Mouse (Mus musculus): Measurements from ENCODE around the gene Rps26. TPM values are rescaled to one million over a fixed set of nuclear protein-coding genes. Genes with fewer than 3 reads are reported as not detected.
"Not testable (repeated sequence)": the region's sequence is repeated elsewhere in the genome, so short reads cannot be mapped to it uniquely, and the experiment has no call there.

Rps26 gene
- polyA plus RNA-seq, 1 experiment from 2014 or later, result 629 TPM

DNA sequence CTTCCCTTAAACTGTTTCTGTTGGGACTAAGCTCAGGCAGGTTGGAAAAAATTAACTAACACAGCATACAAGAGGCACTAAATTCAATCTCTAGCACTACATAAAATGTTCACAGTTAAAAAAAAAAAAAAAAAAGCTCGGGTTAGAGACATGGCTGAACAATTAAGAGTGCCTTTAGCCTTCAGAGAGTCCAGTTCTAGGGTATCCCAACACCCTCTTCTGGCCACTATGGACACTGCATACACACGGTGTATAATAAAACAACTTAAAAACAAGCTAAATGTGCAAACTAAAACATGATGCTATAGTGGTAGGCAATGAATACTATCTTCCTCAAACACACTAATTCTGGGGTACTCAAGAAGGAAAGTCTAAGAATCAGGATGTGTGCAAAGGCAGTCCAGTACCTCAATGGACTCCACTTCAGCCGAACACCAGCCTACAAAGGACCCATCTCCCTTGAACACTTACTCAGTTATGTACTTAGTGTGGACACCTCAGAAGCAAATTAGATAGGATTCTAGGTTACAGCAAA is 4.5 kb downstream of the Rps26 start:
- H3K9me3 ChIP-seq (ENCODE audit: control insufficient read depth, low read length), result no peaks in the 10 kb centered on the region
- no peak for ATAC-seq (replicated peaks; ENCODE audit: low FRiP score)
- H3K4me2 ChIP-seq (ENCODE audit: low read depth, low read length, severe bottlenecking), result no peak overlapping the region
- no peaks in the 10 kb centered on the region for H3K27me3 ChIP-seq (ENCODE audit: control insufficient read depth, insufficient read depth, low read length)
- no peak overlapping the region for H3K4me3 ChIP-seq (ENCODE audit: low read depth, low read length)
- H3K9ac ChIP-seq (ENCODE audit: low read length), result no peak overlapping the region
- H3K4me1 ChIP-seq (replicated peaks; ENCODE audit: control insufficient read depth, insufficient read depth, low read length), result peaks cover 3% of the 10 kb centered on the region; the same call in 1 of the 2 replicates
- H3K27ac ChIP-seq (ENCODE audit: low read depth, low read length), result no peak overlapping the region
- peaks cover 17% of the 10 kb centered on the region for H3K36me3 ChIP-seq (ENCODE audit: control insufficient read depth, insufficient read depth, low read length)
- 76% methylated on average over 3 of the region's 3 CpGs for WGBS
- no peak for DNase-seq (ENCODE audit: low spot score)

DNA sequence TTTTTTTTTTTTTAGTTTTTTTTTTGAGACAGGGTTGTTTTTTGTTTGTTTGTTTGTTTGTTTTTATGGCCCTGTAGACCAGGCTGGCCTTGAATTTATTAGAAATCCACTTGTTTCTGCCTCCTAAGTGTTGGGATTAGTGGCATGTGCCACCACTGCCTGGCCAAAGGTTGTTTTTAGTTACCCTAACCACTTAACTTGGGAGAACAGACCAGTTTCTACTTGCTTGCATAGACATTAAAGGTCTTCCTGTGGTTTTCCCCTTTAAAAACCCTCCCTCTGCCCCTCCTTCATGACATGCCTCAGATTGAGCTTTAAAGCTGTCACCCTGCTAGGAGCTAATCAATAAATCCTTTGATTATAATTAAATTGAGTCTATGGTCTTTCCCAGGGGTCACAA is 6.3 kb downstream of the Rps26 start:
- Histone ChIP-seq H3K9ac (ENCODE audit: low read length) (no peak overlapping the region), H3K4me1 (replicated peaks; ENCODE audit: control insufficient read depth, insufficient read depth, low read length) (no peaks in the 10 kb centered on the region; the same call in 1 of the 2 replicates), H3K27me3 (ENCODE audit: control insufficient read depth, insufficient read depth, low read length) (no peaks in the 10 kb centered on the region), H3K4me2 (ENCODE audit: low read depth, low read length, severe bottlenecking) (no peak overlapping the region), H3K4me3 (ENCODE audit: low read depth, low read length) (no peak overlapping the region), H3K36me3 (ENCODE audit: control insufficient read depth, insufficient read depth, low read length) (peaks cover 17% of the 10 kb centered on the region), H3K9me3 (ENCODE audit: control insufficient read depth, low read length) (no peaks in the 10 kb centered on the region), H3K27ac (ENCODE audit: low read depth, low read length) (no peak overlapping the region)
- ATAC-seq (replicated peaks; ENCODE audit: low FRiP score), result no peak
- DNase-seq (ENCODE audit: low spot score), result no peak

DNA sequence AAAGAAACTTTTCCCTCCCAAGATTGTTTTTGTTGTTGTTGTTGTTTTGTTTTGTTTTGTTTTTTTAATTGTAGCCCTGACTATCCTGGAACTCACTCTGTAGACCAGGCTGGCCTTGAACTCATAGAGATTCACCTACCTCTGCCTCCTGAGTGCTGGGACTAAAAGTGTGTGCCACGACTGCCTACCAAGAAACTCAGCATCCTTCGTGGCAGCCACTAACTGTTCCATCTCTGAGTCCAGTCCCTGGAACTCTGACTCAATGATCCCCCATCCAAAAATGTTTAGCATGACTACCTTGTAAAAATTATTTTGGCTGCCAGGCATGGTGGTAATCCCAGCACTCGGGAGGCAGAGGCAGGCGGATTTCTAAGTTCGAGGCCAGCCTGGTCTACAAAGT is 7.4 kb downstream of the Rps26 start:
- WGBS, result 92% methylated on average over 5 of the region's 5 CpGs
- not testable (repeated sequence) for H3K4me1 ChIP-seq (replicated peaks; ENCODE audit: control insufficient read depth, insufficient read depth, low read length); H3K4me2 ChIP-seq (ENCODE audit: low read depth, low read length, severe bottlenecking); DNase-seq (ENCODE audit: low spot score); H3K27me3 ChIP-seq (ENCODE audit: control insufficient read depth, insufficient read depth, low read length); H3K27ac ChIP-seq (ENCODE audit: low read depth, low read length); H3K9me3 ChIP-seq (ENCODE audit: control insufficient read depth, low read length); H3K36me3 ChIP-seq (ENCODE audit: control insufficient read depth, insufficient read depth, low read length); H3K4me3 ChIP-seq (ENCODE audit: low read depth, low read length); H3K9ac ChIP-seq (ENCODE audit: low read length); ATAC-seq (replicated peaks; ENCODE audit: low FRiP score)

DNA sequence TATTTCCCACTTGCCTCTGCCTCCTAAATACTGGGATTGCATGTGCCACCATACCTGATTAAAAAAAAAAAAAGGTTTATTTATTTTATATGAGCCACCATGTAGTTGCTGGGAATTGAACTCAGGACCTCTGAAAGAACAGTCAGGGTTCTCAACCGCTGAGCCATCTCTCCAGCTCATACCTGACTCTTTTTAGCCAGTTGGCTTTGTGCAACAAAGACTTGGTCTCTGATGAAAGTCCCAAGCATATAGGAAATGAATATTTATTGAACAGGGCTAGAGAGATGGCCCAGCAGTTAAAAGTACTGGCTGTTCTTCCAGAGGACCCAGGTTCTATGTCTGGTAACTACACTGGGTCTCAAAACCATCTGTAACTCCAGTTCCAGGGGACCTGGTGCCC is 8.0 kb downstream of the Rps26 start:
- Histone ChIP-seq H3K4me3 (ENCODE audit: low read depth, low read length) (no peak overlapping the region), H3K27me3 (ENCODE audit: control insufficient read depth, insufficient read depth, low read length) (no peaks in the 10 kb centered on the region), H3K27ac (ENCODE audit: low read depth, low read length) (no peak overlapping the region), H3K4me2 (ENCODE audit: low read depth, low read length, severe bottlenecking) (no peak overlapping the region), H3K36me3 (ENCODE audit: control insufficient read depth, insufficient read depth, low read length) (peaks cover 3% of the 10 kb centered on the region; the same call in 1 of the 2 replicates), H3K9ac (ENCODE audit: low read length) (no peak overlapping the region), H3K9me3 (ENCODE audit: control insufficient read depth, low read length) (no peaks in the 10 kb centered on the region), H3K4me1 (replicated peaks; ENCODE audit: control insufficient read depth, insufficient read depth, low read length) (no peaks in the 10 kb centered on the region)
- no peak for DNase-seq (ENCODE audit: low spot score)
- 93% methylated on average over 1 of the region's 1 CpGs for WGBS
- no peak for ATAC-seq (replicated peaks; ENCODE audit: low FRiP score)

DNA sequence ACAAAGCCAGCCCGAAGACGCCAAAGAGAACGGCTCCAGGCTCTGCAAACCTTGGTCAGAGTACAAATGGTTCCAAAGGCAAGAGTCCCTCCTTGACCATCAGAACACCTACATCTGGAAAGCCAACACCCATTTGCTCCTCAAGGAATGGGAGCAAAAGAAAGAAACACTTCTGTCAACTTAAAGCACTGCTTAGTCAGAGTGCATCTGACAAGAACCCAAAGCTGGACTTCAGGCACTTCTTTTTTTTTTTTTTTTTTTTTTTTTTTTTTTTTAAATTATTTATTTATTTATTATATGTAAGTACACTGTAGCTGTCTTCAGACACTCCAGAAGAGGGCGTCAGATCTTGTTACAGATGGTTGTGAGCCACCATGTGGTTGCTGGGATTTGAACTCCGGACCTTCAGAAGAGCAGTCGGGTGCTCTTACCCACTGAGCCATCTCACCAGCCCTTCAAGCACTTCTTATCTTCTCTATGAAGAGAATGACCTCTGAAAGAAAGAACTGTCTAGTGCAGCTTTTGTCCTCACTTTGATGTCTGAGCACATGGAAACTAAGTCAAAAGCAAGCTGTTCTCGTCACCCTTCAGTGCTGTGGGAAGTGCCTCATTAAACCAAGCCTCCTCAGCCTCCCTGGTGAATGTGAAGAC is 10.6 kb downstream of the Rps26 start:
- not testable (repeated sequence) for H3K27me3 ChIP-seq (ENCODE audit: control insufficient read depth, insufficient read depth, low read length); H3K9me3 ChIP-seq (ENCODE audit: control insufficient read depth, low read length); H3K4me3 ChIP-seq (ENCODE audit: low read depth, low read length); H3K27ac ChIP-seq (ENCODE audit: low read depth, low read length); H3K4me1 ChIP-seq (replicated peaks; ENCODE audit: control insufficient read depth, insufficient read depth, low read length); H3K9ac ChIP-seq (ENCODE audit: low read length); ATAC-seq (replicated peaks; ENCODE audit: low FRiP score); DNase-seq (ENCODE audit: low spot score); H3K36me3 ChIP-seq (ENCODE audit: control insufficient read depth, insufficient read depth, low read length); H3K4me2 ChIP-seq (ENCODE audit: low read depth, low read length, severe bottlenecking)
- WGBS, result 83% methylated on average over 6 of the region's 7 CpGs

DNA sequence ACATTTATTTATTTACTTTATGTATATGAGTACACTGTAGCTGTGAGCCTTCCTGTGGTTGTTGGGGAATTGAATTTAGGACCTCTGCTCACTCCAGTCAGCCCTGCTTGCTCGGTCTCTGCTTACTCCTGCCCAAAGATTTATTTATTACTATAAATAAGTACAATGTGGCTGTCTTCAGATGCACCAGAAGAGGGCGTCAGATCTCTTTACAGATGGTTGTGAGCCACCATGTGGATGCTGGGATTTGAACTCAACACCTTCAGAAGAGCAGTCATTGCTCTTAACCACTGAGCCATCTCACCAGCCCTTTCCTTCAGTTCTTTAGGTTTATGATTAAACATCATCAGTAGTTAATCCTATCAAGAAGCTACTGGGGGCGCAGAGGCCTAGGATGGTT is 11.6 kb downstream of the Rps26 start:
- no peaks in the 10 kb centered on the region for H3K36me3 ChIP-seq (ENCODE audit: control insufficient read depth, insufficient read depth, low read length)
- no peak overlapping the region for H3K4me3 ChIP-seq (ENCODE audit: low read depth, low read length)
- no peak for ATAC-seq (replicated peaks; ENCODE audit: low FRiP score)
- H3K9ac ChIP-seq (ENCODE audit: low read length), result no peak overlapping the region
- no peaks in the 10 kb centered on the region for H3K9me3 ChIP-seq (ENCODE audit: control insufficient read depth, low read length)
- H3K27me3 ChIP-seq (ENCODE audit: control insufficient read depth, insufficient read depth, low read length), result no peaks in the 10 kb centered on the region
- no peak overlapping the region for H3K4me2 ChIP-seq (ENCODE audit: low read depth, low read length, severe bottlenecking)
- H3K4me1 ChIP-seq (replicated peaks; ENCODE audit: control insufficient read depth, insufficient read depth, low read length), result no peaks in the 10 kb centered on the region
- DNase-seq (ENCODE audit: low spot score), result no peak
- H3K27ac ChIP-seq (ENCODE audit: low read depth, low read length), result no peak overlapping the region
- WGBS, result 71% methylated on average over 3 of the region's 3 CpGs

DNA sequence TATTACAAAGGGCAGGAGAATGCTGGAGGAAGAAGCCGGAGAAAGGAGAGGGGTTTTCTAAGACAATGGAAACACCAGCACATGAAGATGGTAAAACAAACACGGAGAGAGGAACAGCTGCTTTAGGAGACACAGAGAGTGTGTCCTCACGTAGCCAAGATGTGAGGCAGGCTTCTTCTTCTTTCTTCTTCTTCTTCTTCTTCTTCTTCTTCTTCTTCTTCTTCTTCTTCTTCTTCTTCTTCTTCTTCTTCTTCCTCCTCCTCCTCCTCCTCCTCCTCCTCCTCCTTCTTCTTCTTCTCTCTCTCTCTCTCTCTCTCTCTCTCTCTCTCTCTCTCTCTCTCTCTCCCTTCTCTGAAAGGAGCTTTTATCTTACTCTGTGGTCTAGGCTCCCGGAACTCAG is 12.7 kb downstream of the Rps26 start:
- ATAC-seq (replicated peaks; ENCODE audit: low FRiP score); H3K27ac ChIP-seq (ENCODE audit: low read depth, low read length): not testable (repeated sequence)
- WGBS, result 73% methylated on average over 4 of the region's 4 CpGs

DNA sequence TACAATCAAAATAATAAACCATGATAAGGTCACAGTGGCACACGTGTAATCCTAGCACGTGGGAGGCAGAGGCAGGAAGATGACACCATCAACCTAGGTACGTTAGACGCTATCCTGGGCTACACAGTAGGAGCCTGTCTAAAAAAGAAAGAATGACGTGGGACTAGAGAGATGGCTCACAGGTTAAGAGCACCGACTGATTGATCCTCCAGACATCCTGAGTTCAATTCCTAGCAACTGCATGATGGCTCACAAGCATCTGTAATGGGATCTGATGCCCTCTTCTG is 13.4 kb downstream of the Rps26 start:
- Histone ChIP-seq H3K27me3 (ENCODE audit: control insufficient read depth, insufficient read depth, low read length) (no peaks in the 10 kb centered on the region), H3K4me2 (ENCODE audit: low read depth, low read length, severe bottlenecking) (no peak overlapping the region), H3K4me3 (ENCODE audit: low read depth, low read length) (no peak overlapping the region), H3K27ac (ENCODE audit: low read depth, low read length) (no peak overlapping the region), H3K4me1 (replicated peaks; ENCODE audit: control insufficient read depth, insufficient read depth, low read length) (no peaks in the 10 kb centered on the region), H3K36me3 (ENCODE audit: control insufficient read depth, insufficient read depth, low read length) (no peaks in the 10 kb centered on the region), H3K9ac (ENCODE audit: low read length) (no peak overlapping the region), H3K9me3 (ENCODE audit: control insufficient read depth, low read length) (no peaks in the 10 kb centered on the region)
- 43% methylated on average over 6 of the region's 6 CpGs for WGBS
- ATAC-seq (replicated peaks; ENCODE audit: low FRiP score) (0 out of 2 replicates have a peak, but pooled peaks have one; percentile 49), DNase-seq (ENCODE audit: low spot score) (no peak)

More for the DNA sequence above, 12.7 kb downstream of the Rps26 start:
- H3K27me3 ChIP-seq (ENCODE audit: control insufficient read depth, insufficient read depth, low read length); H3K4me1 ChIP-seq (replicated peaks; ENCODE audit: control insufficient read depth, insufficient read depth, low read length); H3K36me3 ChIP-seq (ENCODE audit: control insufficient read depth, insufficient read depth, low read length); DNase-seq (ENCODE audit: low spot score); H3K4me2 ChIP-seq (ENCODE audit: low read depth, low read length, severe bottlenecking); H3K9ac ChIP-seq (ENCODE audit: low read length); H3K4me3 ChIP-seq (ENCODE audit: low read depth, low read length); H3K9me3 ChIP-seq (ENCODE audit: control insufficient read depth, low read length): not testable (repeated sequence)

DNA sequence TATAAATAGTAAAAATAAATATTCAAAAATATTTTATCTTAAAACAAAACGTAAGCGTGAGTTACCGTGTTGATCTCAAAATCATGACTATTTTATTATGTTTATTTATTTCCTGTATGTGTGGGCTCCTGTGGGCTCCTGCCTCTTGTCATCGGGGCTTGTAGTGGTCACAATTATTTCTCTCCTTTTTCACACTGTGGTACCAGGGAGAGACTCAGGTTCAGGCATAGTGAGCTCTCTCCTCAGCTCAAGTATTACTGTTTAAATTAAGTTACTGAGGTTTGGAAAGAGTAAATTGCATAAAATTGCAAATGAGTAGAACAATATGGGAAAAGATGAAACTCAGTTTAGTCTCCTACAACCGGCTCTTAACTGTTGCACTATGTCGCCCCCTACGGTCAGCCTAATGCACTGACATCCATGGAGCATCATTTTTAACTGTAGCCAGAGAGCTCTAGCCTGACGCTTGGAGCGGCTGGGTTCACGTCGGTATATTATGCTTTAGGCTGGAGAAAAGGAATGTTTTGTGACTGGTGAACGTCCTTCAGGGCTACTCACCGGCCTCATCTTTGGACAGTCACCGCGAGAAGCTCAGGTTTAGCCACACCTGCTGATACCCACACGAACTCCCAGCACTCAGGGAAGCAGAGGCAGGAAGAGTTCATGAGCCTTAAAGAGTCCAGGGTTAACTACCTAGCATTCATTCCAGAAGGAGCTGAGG is 14.0 kb downstream of the Rps26 start:
- H3K27ac ChIP-seq (ENCODE audit: low read depth, low read length), result no peak overlapping the region
- H3K27me3 ChIP-seq (ENCODE audit: control insufficient read depth, insufficient read depth, low read length), result no peaks in the 10 kb centered on the region
- H3K4me2 ChIP-seq (ENCODE audit: low read depth, low read length, severe bottlenecking), result no peak overlapping the region
- H3K4me3 ChIP-seq (ENCODE audit: low read depth, low read length), result no peak overlapping the region
- no peaks in the 10 kb centered on the region for H3K36me3 ChIP-seq (ENCODE audit: control insufficient read depth, insufficient read depth, low read length)
- H3K9me3 ChIP-seq (ENCODE audit: control insufficient read depth, low read length), result no peaks in the 10 kb centered on the region
- ATAC-seq (replicated peaks; ENCODE audit: low FRiP score) (peak; percentile 60), DNase-seq (ENCODE audit: low spot score) (peak; percentile 87)
- 17% methylated on average over 16 of the region's 16 CpGs for WGBS
- no peak overlapping the region for H3K9ac ChIP-seq (ENCODE audit: low read length)
- H3K4me1 ChIP-seq (replicated peaks; ENCODE audit: control insufficient read depth, insufficient read depth, low read length), result no peaks in the 10 kb centered on the region

All from forebrain, embryonic 11.5 days (tissue).